Mouse (Mus musculus) liver, embryonic 15.5 days (tissue): Measurements from ENCODE around the gene Scnn1g. TPM values are rescaled to one million over a fixed set of nuclear protein-coding genes. Genes with fewer than 3 reads are reported as not detected.

ENCODE experiments used
- ATAC-seq: fragments of 200-750 bp; cut with Nextera tagmentation; 2 replicates; pipeline ENCODE4 v1.8.0; 2017; ENCODE audit warnings: moderate number of reproducible peaks, mild to moderate bottlenecking, moderate library complexity; ENCODE audit not compliant: insufficient read depth
- H3K27ac ChIP-seq: fragments of 300-500 bp; sonication (generic); replicated peaks from 2 replicates; pipeline ENCODE4 v1.5.1; 2015; ENCODE audit warnings: mild to moderate bottlenecking, inconsistent platforms
- H3K27me3 ChIP-seq: fragments of 300-500 bp; sonication (generic); 2 replicates; pipeline ENCODE4 v1.6.1; 2015; ENCODE audit warnings: mild to moderate bottlenecking, inconsistent platforms
- H3K36me3 ChIP-seq: fragments of 300-500 bp; sonication (generic); replicated peaks from 2 replicates; pipeline ENCODE4 v1.6.1; 2015; ENCODE audit warnings: moderate library complexity, mild to moderate bottlenecking, inconsistent platforms
- H3K4me1 ChIP-seq: fragments of 300-500 bp; sonication (generic); replicated peaks from 2 replicates; pipeline ENCODE4 v1.6.1; 2015; ENCODE audit warnings: inconsistent platforms
- H3K4me2 ChIP-seq: fragments of 300-500 bp; sonication (generic); 2 replicates; pipeline ENCODE4 v1.6.1; 2015; ENCODE audit warnings: moderate library complexity, mild to moderate bottlenecking, inconsistent platforms
- H3K4me3 ChIP-seq: fragments of 300-500 bp; sonication (generic); replicated peaks from 2 replicates; pipeline ENCODE4 v1.5.1; 2015; ENCODE audit warnings: mild to moderate bottlenecking, inconsistent platforms
- H3K9ac ChIP-seq: fragments of 300-500 bp; sonication (generic); 2 replicates; pipeline ENCODE4 v1.6.1; 2015; ENCODE audit warnings: moderate library complexity, mild to moderate bottlenecking, inconsistent platforms
- H3K9me3 ChIP-seq: fragments of 300-500 bp; sonication (generic); replicated peaks from 2 replicates; pipeline ENCODE4 v1.6.1; 2016; ENCODE audit warnings: inconsistent platforms
- WGBS: fragments of 180-500 bp; shearing (Covaris S2); methylation state at CpG from one replicate; pipeline ENCODE4 v1.1.7; 2015; ENCODE audit warnings: mixed read lengths; ENCODE audit not compliant: insufficient replicate concordance; 5-methylcytosine and 5-hydroxymethylcytosine counted together
- polyA plus RNA-seq: library from polyadenylated mRNA; unstranded; fragments of >200 nt; fragmentation: Nextera tagmentation; extraction: Ambion mirVana; gene quantifications from 2 replicates; pipeline ENCODE4 v1.2.1, GENCODE M21; 2015

The Scnn1g gene
- polyA plus RNA-seq, 1 experiment from 2014 or later: not detected

- no peaks in the 10 kb centered on the region for H3K9me3 ChIP-seq
- H3K27ac ChIP-seq: peak within 1 kb of the TSS; percentile 70
- H3K36me3 ChIP-seq: no peaks in the 10 kb centered on the region
- WGBS: under 1% methylated on average over 81 of the region's 82 CpGs
- peak within 1 kb of the TSS; percentile 82 for H3K4me3 ChIP-seq
- H3K4me1 ChIP-seq: peaks cover 30% of the 10 kb centered on the region
- peak within 1 kb of the TSS; percentile 100 for H3K4me2 ChIP-seq
- ATAC-seq: peak; percentile 97
- H3K27me3 ChIP-seq: peaks cover 27% of the 10 kb centered on the region
- peak within 1 kb of the TSS; percentile 77 for H3K9ac ChIP-seq
Observed at GRCm38 (mm10) chr7:121707073-121707667, 27.1 kb upstream of the Scnn1g start, which contains the start of gene Usp31. Gene Usp31 (minus strand): TSS chr7:121707253.

GRCm38 (mm10) chr7:121711171-121711570, 23.1 kb upstream of the Scnn1g start:
- no peak for ATAC-seq
- no peak overlapping the region for H3K9ac ChIP-seq
- peaks cover 9% of the 10 kb centered on the region for H3K4me1 ChIP-seq
- no peaks in the 10 kb centered on the region for H3K9me3 ChIP-seq
- no peak overlapping the region for H3K4me2 ChIP-seq
- no peak overlapping the region for H3K27ac ChIP-seq
- WGBS: 54% methylated on average over 2 of the region's 2 CpGs
- peaks cover 28% of the 10 kb centered on the region for H3K27me3 ChIP-seq
- H3K4me3 ChIP-seq: no peak overlapping the region
- no peaks in the 10 kb centered on the region for H3K36me3 ChIP-seq

GRCm38 (mm10) chr7:121717031-121717430, 17.2 kb upstream of the Scnn1g start:
- no peak overlapping the region for H3K9ac ChIP-seq
- no peaks in the 10 kb centered on the region for H3K4me1 ChIP-seq
- peaks cover 2% of the 10 kb centered on the region for H3K27me3 ChIP-seq
- no peak for ATAC-seq
- 55% methylated on average over 7 of the region's 7 CpGs for WGBS
- H3K4me2 ChIP-seq: no peak overlapping the region
- H3K4me3 ChIP-seq: no peak overlapping the region
- no peak overlapping the region for H3K27ac ChIP-seq
- no peaks in the 10 kb centered on the region for H3K9me3 ChIP-seq
- H3K36me3 ChIP-seq: no peaks in the 10 kb centered on the region

- Histone ChIP-seq H3K4me1 (peaks cover 5% of the 10 kb centered on the region; the same call in 1 of the 2 replicates), H3K27ac (no peak overlapping the region)
- WGBS: 10% methylated on average over 5 of the region's 5 CpGs
Observed at GRCm38 (mm10) chr7:121730225-121730624, 4.1 kb upstream of the Scnn1g start.

GRCm38 (mm10) chr7:121737511-121738415, 3.5 kb downstream of the Scnn1g start:
- ATAC-seq: no peak

More at GRCm38 (mm10) chr7:121730225-121730624, 4.1 kb upstream of the Scnn1g start:
- Histone ChIP-seq H3K4me2 (no peak overlapping the region), H3K9me3 (no peaks in the 10 kb centered on the region), H3K36me3 (no peaks in the 10 kb centered on the region), H3K4me3 (no peak overlapping the region), H3K27me3 (peaks cover 24% of the 10 kb centered on the region), H3K9ac (no peak overlapping the region)
- no peak for ATAC-seq

GRCm38 (mm10) chr7:121750244-121750643, 16.0 kb downstream of the Scnn1g start:
- H3K4me1 ChIP-seq: no peaks in the 10 kb centered on the region
- H3K27me3 ChIP-seq: no peaks in the 10 kb centered on the region
- H3K4me3 ChIP-seq: no peak overlapping the region
- WGBS: 57% methylated on average over 5 of the region's 5 CpGs
- no peaks in the 10 kb centered on the region for H3K9me3 ChIP-seq
- no peak for ATAC-seq
- no peak overlapping the region for H3K4me2 ChIP-seq
- H3K27ac ChIP-seq: no peak overlapping the region
- no peaks in the 10 kb centered on the region for H3K36me3 ChIP-seq
- no peak overlapping the region for H3K9ac ChIP-seq

More at GRCm38 (mm10) chr7:121737511-121738415, 3.5 kb downstream of the Scnn1g start:
- WGBS: 50% methylated on average over 29 of the region's 29 CpGs
- no peak overlapping the region for H3K4me2 ChIP-seq
- H3K9ac ChIP-seq: no peak overlapping the region
- H3K4me1 ChIP-seq: peaks cover 5% of the 10 kb centered on the region; the same call in 1 of the 2 replicates
- no peaks in the 10 kb centered on the region for H3K9me3 ChIP-seq
- peaks cover 49% of the 10 kb centered on the region for H3K27me3 ChIP-seq
- no peak overlapping the region for H3K4me3 ChIP-seq
- no peaks in the 10 kb centered on the region for H3K36me3 ChIP-seq
- H3K27ac ChIP-seq: no peak overlapping the region

GRCm38 (mm10) chr7:121754748-121755147, 20.5 kb downstream of the Scnn1g start:
- no peaks in the 10 kb centered on the region for H3K27me3 ChIP-seq
- no peaks in the 10 kb centered on the region for H3K4me1 ChIP-seq
- no peak for ATAC-seq
- H3K9ac ChIP-seq: no peak overlapping the region
- H3K4me3 ChIP-seq: no peak overlapping the region
- 18% methylated on average over 8 of the region's 8 CpGs for WGBS
- H3K27ac ChIP-seq: no peak overlapping the region
- no peaks in the 10 kb centered on the region for H3K9me3 ChIP-seq
- H3K4me2 ChIP-seq: no peak overlapping the region
- H3K36me3 ChIP-seq: no peaks in the 10 kb centered on the region

- H3K27me3 ChIP-seq: no peaks in the 10 kb centered on the region
- H3K27ac ChIP-seq: no peak overlapping the region
- H3K36me3 ChIP-seq: no peaks in the 10 kb centered on the region
- no peak overlapping the region for H3K4me3 ChIP-seq
- no peak overlapping the region for H3K9ac ChIP-seq
- no peaks in the 10 kb centered on the region for H3K9me3 ChIP-seq
- no peaks in the 10 kb centered on the region for H3K4me1 ChIP-seq
- no peak for ATAC-seq
- 53% methylated on average over 4 of the region's 4 CpGs for WGBS
- no peak overlapping the region for H3K4me2 ChIP-seq
Observed at GRCm38 (mm10) chr7:121763328-121763727, 29.0 kb downstream of the Scnn1g start.

GRCm38 (mm10) chr7:121767900-121768299, 33.6 kb downstream of the Scnn1g start:
- WGBS: 47% methylated on average over 3 of the region's 3 CpGs
- ATAC-seq: no peak
- Histone ChIP-seq H3K9me3 (no peaks in the 10 kb centered on the region), H3K9ac (no peak overlapping the region), H3K4me1 (no peaks in the 10 kb centered on the region), H3K4me3 (no peak overlapping the region), H3K27me3 (no peaks in the 10 kb centered on the region), H3K27ac (no peak overlapping the region), H3K36me3 (no peaks in the 10 kb centered on the region), H3K4me2 (no peak overlapping the region)

- no peak for ATAC-seq
- H3K9me3 ChIP-seq: no peaks in the 10 kb centered on the region
- no peak overlapping the region for H3K4me2 ChIP-seq
- no peak overlapping the region for H3K9ac ChIP-seq
- H3K27me3 ChIP-seq: no peaks in the 10 kb centered on the region
- no peaks in the 10 kb centered on the region for H3K36me3 ChIP-seq
- H3K27ac ChIP-seq: no peak overlapping the region
- no peak overlapping the region for H3K4me3 ChIP-seq
- H3K4me1 ChIP-seq: no peaks in the 10 kb centered on the region
- WGBS: 65% methylated on average over 9 of the region's 9 CpGs
Observed at GRCm38 (mm10) chr7:121768983-121769382, 34.7 kb downstream of the Scnn1g start.

GRCm38 (mm10) chr7:121778553-121778952, 44.3 kb downstream of the Scnn1g start:
- 30% methylated on average over 1 of the region's 1 CpGs for WGBS

More at GRCm38 (mm10) chr7:121778553-121778952, 44.3 kb downstream of the Scnn1g start:
- H3K4me1 ChIP-seq: no peaks in the 10 kb centered on the region
- H3K9ac ChIP-seq: no peak overlapping the region
- no peak overlapping the region for H3K4me2 ChIP-seq
- no peaks in the 10 kb centered on the region for H3K9me3 ChIP-seq
- H3K27ac ChIP-seq: no peak overlapping the region
- no peak for ATAC-seq
- H3K27me3 ChIP-seq: no peaks in the 10 kb centered on the region
- H3K36me3 ChIP-seq: no peaks in the 10 kb centered on the region
- H3K4me3 ChIP-seq: no peak overlapping the region
